Mouse (Mus musculus): ENCODE data around the gene 2700081O15Rik. TPM values are rescaled to one million over a fixed set of nuclear protein-coding genes. Genes with fewer than 3 reads are reported as not detected.

2700081O15Rik gene
- total RNA-seq, 2 experiments from 2014 or later: 70.8 to 72.1 TPM

GRCm38 (mm10) chr19:7420108-7420507, 2.7 kb downstream of the 2700081O15Rik start:
- peak in 1 of 2 experiments; percentile 20 for DNase-seq (ENCODE audit: low spot score in 2 of 2)

- DNase-seq (ENCODE audit: low spot score in 2 of 2): peak in 1 of 2 experiments; percentile 31
Measured at GRCm38 (mm10) chr19:7420841-7421601, 3.6 kb downstream of the 2700081O15Rik start.

DNA sequence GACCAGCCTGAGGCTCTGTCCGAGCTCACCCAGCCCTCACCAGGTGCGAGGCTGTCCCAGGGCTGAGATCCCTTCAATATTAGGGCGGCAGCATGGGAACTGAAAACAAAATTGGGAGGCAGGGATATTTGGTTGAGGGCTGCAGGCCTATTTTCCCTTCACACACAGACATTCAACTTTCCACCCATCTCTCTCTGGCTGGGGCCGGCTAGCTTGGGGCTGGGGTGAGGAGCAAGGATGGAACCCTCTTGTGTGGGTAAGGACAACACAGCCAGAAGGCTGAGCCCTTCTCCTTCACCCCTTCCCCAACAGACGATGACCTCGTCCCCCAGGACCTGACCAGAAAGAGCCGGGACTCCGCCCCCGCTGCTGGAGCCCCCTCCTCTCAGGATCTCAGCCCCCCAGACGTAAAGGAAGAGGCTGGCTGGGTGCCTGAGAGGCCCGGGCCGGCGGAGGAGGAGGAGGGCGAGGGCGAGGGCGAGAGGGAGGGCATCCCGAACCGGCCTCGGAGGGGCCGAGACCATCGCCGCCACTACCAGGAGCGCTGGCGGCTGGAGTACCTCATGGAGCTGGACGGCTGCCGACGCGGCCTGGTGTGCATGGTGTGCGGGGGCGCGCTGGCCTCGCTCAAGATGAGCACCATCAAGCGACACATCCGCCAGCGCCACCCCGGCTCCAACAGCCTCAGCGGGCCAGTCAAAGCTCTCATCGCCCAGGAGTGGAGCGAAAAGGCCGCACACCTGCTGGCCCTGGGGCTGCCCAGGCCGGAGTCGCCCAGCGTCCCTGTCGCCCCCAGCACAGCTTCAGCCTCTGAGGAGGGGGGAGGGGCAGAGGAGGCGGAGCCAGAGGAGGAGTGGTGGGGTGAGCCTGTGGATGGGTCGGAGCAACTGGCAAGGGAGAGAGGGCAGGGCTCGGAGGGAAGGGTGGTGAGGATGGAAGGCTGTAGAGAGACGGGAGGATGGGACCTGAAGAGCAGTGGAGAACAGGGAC, 4.5 kb downstream of the 2700081O15Rik start:
- peak; percentile 72 to 79 for DNase-seq (ENCODE audit: low spot score in 2 of 2)

DNA sequence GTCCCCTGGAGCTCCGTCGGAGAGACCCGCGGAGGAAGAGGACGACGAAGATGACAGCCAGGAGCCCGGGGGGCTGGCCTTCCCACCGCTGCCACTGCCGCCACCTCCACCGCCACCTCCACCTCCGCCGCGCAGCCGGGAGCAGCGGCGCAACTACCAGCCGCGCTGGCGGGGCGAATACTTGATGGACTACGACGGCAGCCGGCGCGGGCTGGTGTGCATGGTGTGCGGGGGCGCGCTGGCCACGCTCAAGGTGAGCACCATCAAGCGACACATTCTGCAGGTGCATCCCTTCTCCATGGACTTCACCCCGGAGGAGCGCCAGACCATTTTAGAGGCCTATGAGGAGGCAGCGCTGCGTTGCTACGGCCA, 5.2 kb downstream of the 2700081O15Rik start:
- peak in 1 of 2 experiments; percentile 62 for DNase-seq (ENCODE audit: low spot score in 2 of 2)

DNA sequence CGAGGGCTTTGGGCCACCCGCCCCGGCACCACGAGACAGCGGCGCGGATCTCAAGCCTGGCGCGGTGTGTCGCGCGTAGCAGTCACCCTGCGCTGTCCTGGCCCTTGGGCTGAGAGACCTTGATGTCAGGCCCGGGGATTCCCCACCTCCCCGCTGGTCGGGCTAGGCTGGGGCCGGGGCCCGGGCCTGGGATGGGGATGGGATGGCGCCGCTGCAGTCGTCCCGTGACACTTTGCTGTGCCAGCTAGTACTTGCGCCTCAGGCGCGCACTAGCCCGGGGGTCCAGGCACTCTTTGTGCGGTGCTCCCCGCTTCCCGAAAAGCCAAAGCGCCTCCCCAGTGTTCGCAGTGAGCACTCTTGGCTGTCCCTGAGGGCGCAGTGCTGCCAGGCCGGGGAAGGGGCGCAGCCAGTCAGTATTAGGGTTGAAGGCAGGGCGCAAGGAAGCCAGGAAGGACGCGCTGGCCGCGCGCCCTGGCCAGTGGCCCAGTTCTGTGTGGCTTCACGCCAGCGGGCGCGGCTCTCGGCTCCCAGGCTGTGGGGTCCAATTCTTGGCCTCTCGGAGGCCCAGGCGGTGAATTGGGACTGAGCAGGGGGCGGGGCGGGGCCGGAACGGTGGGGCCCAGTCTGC, 5.7 kb downstream of the 2700081O15Rik start:
- peak; percentile 87 to 93 for DNase-seq (ENCODE audit: low spot score in 2 of 2)

DNA sequence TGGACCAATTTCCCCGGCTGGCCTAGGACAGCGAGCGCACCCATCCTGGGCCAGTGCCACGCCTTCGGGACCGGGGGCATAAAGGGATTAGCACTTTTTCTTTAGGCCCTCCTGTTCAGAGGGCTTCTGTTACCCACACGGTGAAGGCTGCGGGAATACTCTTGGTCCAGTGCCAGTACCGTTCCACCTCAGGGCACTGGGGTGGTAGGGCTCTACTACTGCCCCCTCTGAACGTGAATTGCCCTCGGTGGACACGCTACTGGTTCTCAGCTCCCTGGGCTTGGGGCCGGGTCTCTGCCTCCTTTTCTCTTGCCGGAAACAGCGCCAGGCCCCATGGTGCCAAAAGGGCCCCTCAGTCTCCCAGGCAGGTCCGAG, 6.2 kb downstream of the 2700081O15Rik start:
- DNase-seq (ENCODE audit: low spot score in 2 of 2): no peak

DNA sequence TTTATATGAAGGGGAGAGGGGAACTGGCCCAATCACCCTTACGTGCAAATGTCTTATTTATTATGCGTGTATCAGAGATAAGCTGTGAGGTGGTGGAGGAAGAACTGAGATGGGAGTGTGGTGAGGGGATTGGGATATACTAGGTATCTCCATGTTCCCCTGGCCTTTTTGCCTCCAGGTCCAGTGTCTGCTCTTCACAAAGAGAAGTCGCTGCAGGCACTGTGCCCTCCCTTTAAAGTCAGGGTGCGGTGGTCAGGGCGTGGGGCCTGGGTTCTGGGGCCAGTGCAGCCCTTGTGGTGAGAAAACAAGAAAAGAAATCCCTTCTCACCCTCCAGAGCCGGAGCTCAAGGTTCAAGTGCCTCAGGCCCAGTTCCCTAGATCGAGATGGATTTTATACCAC, 6.7 kb downstream of the 2700081O15Rik start:
- DNase-seq (ENCODE audit: low spot score in 2 of 2): peak in 1 of 2 experiments; percentile 44

DNA sequence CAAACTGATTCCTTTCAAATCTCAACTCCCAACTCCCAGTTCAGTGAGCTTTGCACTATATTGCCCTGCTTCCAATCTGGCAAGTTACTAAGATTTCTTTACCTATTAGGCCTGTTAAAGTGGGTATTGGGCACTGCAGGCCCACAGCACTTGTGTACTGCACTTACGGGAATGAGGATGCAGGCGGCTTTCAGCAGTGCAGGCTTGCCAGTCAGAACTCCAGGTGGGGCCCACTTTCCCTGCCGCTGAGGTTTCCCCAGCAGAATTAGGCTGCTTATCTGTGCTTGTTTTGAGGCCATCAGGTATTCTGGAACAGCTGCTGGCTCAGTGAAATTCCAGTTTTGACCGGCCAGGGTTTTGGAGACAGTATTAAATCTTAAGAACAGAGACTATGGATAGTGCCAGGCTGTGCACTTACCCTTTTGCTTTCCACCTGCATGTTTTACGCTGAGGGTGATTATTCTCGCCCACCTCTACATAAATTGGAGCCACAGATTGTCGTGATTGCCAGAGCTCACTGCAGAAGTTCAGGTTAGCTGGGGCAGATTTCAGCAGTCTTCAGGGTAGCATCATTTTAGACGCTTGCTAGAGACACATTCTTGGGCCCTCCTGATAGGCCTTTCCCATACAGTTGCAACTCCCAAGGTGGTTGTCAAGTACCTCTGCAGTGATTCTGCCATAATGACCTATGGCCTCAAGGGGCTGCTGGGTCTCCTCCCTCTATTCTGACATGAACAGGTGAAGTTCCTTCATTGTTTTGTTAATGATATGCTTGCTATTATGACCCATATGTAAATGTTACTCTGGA, 7.4 kb downstream of the 2700081O15Rik start:
- DNase-seq (ENCODE audit: low spot score in 2 of 2): peak in 1 of 2 experiments; percentile 30

GRCm38 (mm10) chr19:7425398-7425775, 8.0 kb downstream of the 2700081O15Rik start:
- no peak for DNase-seq (ENCODE audit: low spot score in 2 of 2)

DNA sequence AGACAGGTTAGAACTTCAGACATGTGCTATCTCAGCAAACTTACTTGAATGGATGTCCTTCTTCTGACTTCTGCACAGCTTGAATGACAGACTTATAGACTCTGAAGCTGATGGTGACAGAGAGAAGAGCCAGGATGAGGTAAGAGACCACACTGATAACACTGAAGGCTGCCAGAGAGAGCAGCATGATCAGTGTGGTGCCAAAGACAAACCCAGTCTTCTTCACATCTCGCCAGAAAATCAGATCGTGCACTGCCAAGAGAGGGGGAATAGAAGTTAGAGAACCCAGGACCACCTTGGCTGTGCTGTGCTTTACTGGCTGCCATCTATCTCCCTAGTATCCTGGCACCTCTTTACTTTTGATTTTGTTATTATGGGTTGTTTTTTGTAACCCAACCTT, 17.5 kb downstream of the 2700081O15Rik start:
- no peak for DNase-seq (ENCODE audit: low spot score in 2 of 2)

DNA sequence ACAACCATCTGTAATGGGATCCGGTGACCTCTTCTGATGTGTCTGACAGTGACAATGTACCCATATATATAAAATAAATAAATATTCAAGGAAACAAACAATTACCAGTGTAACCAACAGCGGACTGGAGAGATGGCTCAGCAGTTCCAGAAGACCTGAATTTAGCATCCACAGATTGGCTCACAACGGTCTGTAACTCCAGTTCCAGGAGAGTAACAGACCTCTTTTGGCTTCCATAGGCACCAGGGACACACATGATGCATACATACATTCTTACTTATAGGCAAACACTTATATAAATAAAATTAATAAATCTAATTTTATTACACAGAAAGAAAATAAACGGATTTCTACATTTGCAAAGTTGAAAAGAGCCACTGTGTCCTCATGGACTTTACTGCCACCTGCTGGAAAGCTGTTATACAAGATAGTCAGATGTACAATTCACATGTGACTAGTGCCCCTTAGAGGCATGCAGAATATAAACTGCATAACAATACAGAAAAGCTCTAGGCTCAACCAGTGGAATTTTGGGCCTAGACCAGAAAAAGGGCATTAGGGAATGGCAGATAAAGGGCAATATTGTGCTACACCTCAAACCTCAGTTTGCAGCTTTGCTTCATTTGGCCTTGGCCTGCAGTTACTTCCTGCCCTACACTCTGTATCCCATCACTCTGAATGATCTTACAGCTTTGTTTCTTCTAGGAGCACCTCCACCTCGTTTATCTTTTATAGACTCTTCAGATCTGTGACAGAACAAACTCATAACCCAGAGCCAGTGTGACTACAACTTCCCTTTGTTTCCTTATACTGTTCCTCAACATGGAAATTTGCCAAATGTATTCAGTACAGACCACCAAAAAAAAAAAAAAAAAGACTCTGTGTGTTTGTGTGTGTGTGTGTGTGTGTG, 18.9 kb downstream of the 2700081O15Rik start:
- peak in 1 of 2 experiments; percentile 52 for DNase-seq (ENCODE audit: low spot score in 2 of 2)

GRCm38 (mm10) chr19:7438295-7438694, 20.9 kb downstream of the 2700081O15Rik start:
- no peak for DNase-seq (ENCODE audit: low spot score in 2 of 2)

- peak; percentile 61 to 66 for DNase-seq (ENCODE audit: low spot score in 2 of 2)
Measured at GRCm38 (mm10) chr19:7441493-7441892, 24.1 kb downstream of the 2700081O15Rik start.

GRCm38 (mm10) chr19:7445105-7445504, 27.7 kb downstream of the 2700081O15Rik start:
- no peak for DNase-seq (ENCODE audit: low spot score in 2 of 2)

DNA sequence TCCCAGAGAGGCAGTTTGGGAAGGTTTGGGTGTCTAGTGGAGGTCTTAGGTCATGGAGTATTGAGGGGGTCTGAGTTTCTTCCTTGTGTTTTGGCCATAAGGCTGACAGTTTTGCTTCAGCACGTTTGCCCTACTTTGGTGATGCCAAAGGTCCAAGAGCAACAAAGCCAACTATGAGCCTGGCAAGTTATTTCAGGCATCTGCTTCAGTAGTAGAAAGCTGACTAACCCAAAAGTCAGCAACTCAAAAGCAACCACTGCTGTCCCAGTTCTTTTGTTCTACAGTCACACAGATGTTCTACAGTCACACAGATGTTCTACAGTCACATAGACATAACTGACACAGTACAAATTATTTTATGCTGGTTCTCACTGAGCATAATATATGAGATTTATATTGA, 28.2 kb downstream of the 2700081O15Rik start:
- no peak for DNase-seq (ENCODE audit: low spot score in 2 of 2)

- DNase-seq (ENCODE audit: low spot score in 2 of 2): no peak
Measured at GRCm38 (mm10) chr19:7456803-7457202, 39.4 kb downstream of the 2700081O15Rik start.

GRCm38 (mm10) chr19:7458901-7459300, 41.5 kb downstream of the 2700081O15Rik start:
- no peak for DNase-seq (ENCODE audit: low spot score in 2 of 2)

GRCm38 (mm10) chr19:7459370-7459769, 41.9 kb downstream of the 2700081O15Rik start:
- no peak for DNase-seq (ENCODE audit: low spot score in 2 of 2)

GRCm38 (mm10) chr19:7467915-7468314, 50.5 kb downstream of the 2700081O15Rik start:
- no peak for DNase-seq (ENCODE audit: low spot score in 2 of 2)

- no peak for DNase-seq (ENCODE audit: low spot score in 2 of 2)
Measured at GRCm38 (mm10) chr19:7470643-7471042, 53.2 kb downstream of the 2700081O15Rik start.

All from layer of hippocampus, postnatal 10 days (tissue).